Mouse (Mus musculus) stomach, postnatal 0 days (tissue): ENCODE results near the gene Apol11b.
"Not testable (repeated sequence)": the region's sequence is repeated elsewhere in the genome, so short reads cannot be mapped to it uniquely, and the experiment has no call there.

Source experiments
- CTCF ChIP-seq: IDR thresholded peaks from 2 replicates; pipeline ENCODE4 v1.5.1; 2016; ENCODE audit warnings: antibody characterized with exemption, low read depth, mild to moderate bottlenecking, moderate library complexity
- EP300 ChIP-seq: optimal IDR thresholded peaks from 2 replicates; pipeline ENCODE3; 2016; ENCODE audit warnings: antibody characterized with exemption

- TF ChIP-seq CTCF, result peak; percentile 61
- not testable (repeated sequence) for TF ChIP-seq EP300
Measured at GRCm38 (mm10) chr15:77628647-77629046, 14.4 kb downstream of the Apol11b start.
